Mouse (Mus musculus): ENCODE results near the gene Il12rb1. TPM values are rescaled to one million over a fixed set of nuclear protein-coding genes. Genes with fewer than 3 reads are reported as not detected.
A peak's percentile ranks its signal among the peaks of the same experiment; 100 is the strongest.
"Not testable (repeated sequence)": the region's sequence is repeated elsewhere in the genome, so short reads cannot be mapped to it uniquely, and the experiment has no call there.

Gene Il12rb1
- polyA plus RNA-seq, 1 experiment: 1.8 TPM

DNA sequence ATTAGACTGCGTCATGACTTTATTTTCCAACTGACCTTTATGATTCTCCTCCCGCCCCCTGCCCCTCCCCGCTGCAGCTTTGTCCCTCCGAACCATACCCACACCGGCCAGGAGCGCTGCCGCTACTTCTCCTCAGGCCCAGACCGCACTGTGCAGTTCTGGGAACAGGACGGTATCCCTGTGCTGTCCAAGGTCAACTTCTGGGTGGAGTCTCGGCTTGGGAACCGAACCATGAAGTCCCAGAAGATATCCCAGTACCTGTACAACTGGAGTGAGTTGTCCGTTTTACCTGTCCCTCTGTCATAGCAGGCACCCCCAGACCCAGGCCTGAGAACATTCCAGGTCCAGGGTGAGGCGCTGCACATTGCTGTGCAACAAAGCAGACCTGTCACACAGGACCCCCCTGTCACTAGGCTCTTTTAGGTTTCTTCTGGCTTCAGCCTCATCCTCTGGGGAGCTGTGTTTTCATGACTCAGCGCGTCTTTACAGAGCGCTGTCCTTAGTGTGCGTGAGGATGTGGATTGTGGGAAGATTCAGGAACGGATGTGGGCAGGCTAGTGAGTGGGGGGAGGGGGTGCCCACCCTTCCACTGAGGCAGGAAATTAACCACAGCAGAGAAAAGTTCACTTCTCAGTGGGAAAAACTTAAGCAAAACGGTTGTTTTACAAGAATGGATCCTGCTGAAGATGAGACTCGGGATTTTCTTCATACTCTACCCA lies 2.9 kb downstream of the Il12rb1 start:
- Histone ChIP-seq H3K4me1 (ENCODE audit: control insufficient read depth, insufficient read depth, low read length) (no peaks in the 10 kb centered on the region), H3K4me3 (replicated peaks; ENCODE audit: insufficient read depth, low read depth, low read length) (no peak overlapping the region), H3K27me3 (ENCODE audit: control insufficient read depth, insufficient read depth, low read length) (no peaks in the 10 kb centered on the region), H3K27ac (ENCODE audit: insufficient read depth, low read length) (no peak overlapping the region)
- no peak for DNase-seq
- 78% methylated on average over 20 of the region's 20 CpGs for WGBS
- no peak for TF ChIP-seq CTCF (IDR thresholded peaks at IDR 0.05; ENCODE audit: borderline replicate concordance, insufficient read depth, low read depth, low read length)
- TF ChIP-seq POLR2A (IDR thresholded peaks at IDR 0.05; ENCODE audit: borderline replicate concordance, insufficient read depth, low read length): no peak

DNA sequence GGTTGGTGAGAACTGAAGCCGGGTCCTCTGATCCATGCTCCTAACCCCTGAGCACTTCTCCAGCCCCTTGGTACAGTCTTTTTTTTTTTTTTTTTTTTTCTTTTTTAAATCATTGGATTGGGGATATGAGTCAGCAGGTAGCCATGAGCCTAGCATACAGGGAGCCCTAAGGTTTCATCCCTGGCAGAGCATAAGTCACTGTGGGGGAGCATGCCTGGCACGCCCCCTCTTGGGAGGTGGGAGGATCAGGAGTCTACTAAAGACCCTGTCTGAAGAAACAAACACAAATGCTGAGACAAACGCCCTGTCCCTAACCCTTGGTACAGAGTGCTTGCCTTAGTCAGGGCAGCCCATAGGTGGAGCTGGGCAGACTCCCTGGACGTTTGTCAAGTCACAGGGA lies 3.8 kb downstream of the Il12rb1 start:
- Histone ChIP-seq H3K4me3 (replicated peaks; ENCODE audit: insufficient read depth, low read depth, low read length) (no peak overlapping the region), H3K27ac (ENCODE audit: insufficient read depth, low read length) (no peak overlapping the region), H3K27me3 (ENCODE audit: control insufficient read depth, insufficient read depth, low read length) (peaks cover 2% of the 10 kb centered on the region; the same call in 1 of the 2 replicates), H3K4me1 (ENCODE audit: control insufficient read depth, insufficient read depth, low read length) (no peaks in the 10 kb centered on the region)
- TF ChIP-seq POLR2A (IDR thresholded peaks at IDR 0.05; ENCODE audit: borderline replicate concordance, insufficient read depth, low read length) (no peak), CTCF (IDR thresholded peaks at IDR 0.05; ENCODE audit: borderline replicate concordance, insufficient read depth, low read depth, low read length) (no peak)
- 54% methylated on average over 4 of the region's 4 CpGs for WGBS
- DNase-seq: no peak

DNA sequence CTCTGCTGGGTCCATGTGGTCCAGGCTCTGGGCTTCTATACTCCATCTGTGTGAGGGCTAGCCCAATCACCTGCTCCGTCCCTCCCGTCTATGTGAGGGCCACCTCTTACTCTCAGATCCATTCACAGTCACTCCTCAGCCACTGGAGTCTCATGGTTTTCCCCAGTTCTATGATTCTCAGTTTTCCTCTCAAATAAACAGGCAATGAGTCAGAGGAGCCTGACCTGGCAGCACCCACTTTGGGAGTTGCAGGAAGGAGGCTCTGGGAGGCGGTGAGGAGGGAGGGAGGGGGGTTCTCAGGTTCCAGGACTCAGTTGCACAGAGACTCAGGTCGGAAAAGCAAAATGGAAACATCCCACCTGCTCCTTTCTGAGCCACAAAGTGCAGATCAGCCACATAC lies 4.6 kb downstream of the Il12rb1 start:
- H3K4me3 ChIP-seq (replicated peaks; ENCODE audit: insufficient read depth, low read depth, low read length): no peak overlapping the region
- H3K27ac ChIP-seq (ENCODE audit: insufficient read depth, low read length): no peak overlapping the region
- TF ChIP-seq POLR2A (IDR thresholded peaks at IDR 0.05; ENCODE audit: borderline replicate concordance, insufficient read depth, low read length): no peak
- TF ChIP-seq CTCF (IDR thresholded peaks at IDR 0.05; ENCODE audit: borderline replicate concordance, insufficient read depth, low read depth, low read length): no peak
- no peaks in the 10 kb centered on the region for H3K4me1 ChIP-seq (ENCODE audit: control insufficient read depth, insufficient read depth, low read length)
- peaks cover 2% of the 10 kb centered on the region; the same call in 1 of the 2 replicates for H3K27me3 ChIP-seq (ENCODE audit: control insufficient read depth, insufficient read depth, low read length)
- 65% methylated on average over 4 of the region's 4 CpGs for WGBS
- no peak for DNase-seq

DNA sequence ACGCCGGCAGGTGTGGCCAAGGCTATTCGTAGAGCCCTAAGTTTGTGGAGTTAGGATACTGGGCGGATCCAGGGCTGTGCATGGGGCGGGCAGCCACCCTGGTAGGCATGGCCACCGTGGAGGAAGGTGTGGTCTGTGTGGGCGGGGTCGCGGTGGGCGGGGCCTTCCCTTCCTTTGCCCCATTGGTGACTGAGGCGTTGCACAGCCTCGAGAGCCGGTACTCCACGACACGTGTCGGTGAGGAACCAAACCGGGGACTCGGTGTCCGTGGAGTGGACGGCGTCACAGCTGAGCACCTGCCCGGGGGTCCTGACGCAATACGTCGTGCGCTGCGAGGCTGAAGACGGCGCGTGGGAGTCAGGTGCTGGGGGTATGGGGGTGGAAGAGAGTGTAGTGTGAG lies 8.4 kb downstream of the Il12rb1 start:
- Histone ChIP-seq H3K4me3 (replicated peaks; ENCODE audit: insufficient read depth, low read depth, low read length) (no peak overlapping the region), H3K27me3 (ENCODE audit: control insufficient read depth, insufficient read depth, low read length) (peaks cover 2% of the 10 kb centered on the region; the same call in 1 of the 2 replicates)
- 10% methylated on average over 30 of the region's 30 CpGs for WGBS

DNA sequence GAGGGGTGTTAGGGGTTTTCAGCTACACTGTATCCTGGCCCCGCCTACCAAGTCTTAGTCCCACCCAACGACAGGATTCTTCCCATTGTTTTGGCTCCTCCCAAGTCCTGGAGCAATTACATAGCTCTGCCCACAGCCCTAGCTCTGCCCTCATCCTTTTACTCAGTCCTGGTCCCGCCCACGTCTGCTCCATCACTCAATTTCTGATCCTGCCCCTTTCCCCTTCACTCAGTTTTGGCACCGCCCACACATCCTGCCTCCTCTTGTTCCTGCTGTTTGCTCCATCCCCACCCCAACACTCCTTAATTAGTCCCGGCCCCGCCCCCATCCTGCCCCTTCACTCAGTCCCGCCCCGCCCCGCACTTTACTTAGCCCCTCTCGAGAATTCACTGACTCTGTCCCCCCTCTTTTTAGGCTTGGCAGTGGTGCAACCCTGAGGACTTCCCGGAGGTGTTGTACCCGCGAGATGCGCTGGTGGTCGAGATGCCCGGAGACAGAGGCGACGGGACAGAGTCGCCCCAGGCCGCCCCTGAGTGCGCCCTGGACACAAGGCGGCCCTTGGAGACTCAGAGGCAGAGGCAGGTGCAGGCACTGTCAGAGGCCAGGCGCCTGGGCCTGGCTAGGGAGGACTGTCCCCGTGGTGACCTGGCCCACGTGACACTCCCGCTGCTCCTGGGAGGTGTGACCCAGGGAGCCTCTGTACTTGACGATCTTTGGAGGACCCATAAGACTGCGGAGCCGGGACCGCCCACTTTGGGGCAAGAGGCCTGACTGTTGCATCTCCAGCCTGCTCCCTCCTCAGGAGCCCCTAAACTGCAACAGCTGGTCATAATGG lies 12.1 kb downstream of the Il12rb1 start:
- DNase-seq: no peak
- TF ChIP-seq CTCF (IDR thresholded peaks at IDR 0.05; ENCODE audit: borderline replicate concordance, insufficient read depth, low read depth, low read length): no peak
- no peak for TF ChIP-seq POLR2A (IDR thresholded peaks at IDR 0.05; ENCODE audit: borderline replicate concordance, insufficient read depth, low read length)
- 7% methylated on average over 31 of the region's 31 CpGs for WGBS
- no peaks in the 10 kb centered on the region for H3K4me1 ChIP-seq (ENCODE audit: control insufficient read depth, insufficient read depth, low read length)
- no peak overlapping the region for H3K27ac ChIP-seq (ENCODE audit: insufficient read depth, low read length)
- H3K4me3 ChIP-seq (replicated peaks; ENCODE audit: insufficient read depth, low read depth, low read length): no peak overlapping the region
- peaks cover 2% of the 10 kb centered on the region; the same call in 1 of the 2 replicates for H3K27me3 ChIP-seq (ENCODE audit: control insufficient read depth, insufficient read depth, low read length)

More for the DNA sequence above, 8.4 kb downstream of the Il12rb1 start:
- no peak for TF ChIP-seq POLR2A (IDR thresholded peaks at IDR 0.05; ENCODE audit: borderline replicate concordance, insufficient read depth, low read length)
- no peak for TF ChIP-seq CTCF (IDR thresholded peaks at IDR 0.05; ENCODE audit: borderline replicate concordance, insufficient read depth, low read depth, low read length)
- Histone ChIP-seq H3K27ac (ENCODE audit: insufficient read depth, low read length) (no peak overlapping the region), H3K4me1 (ENCODE audit: control insufficient read depth, insufficient read depth, low read length) (no peaks in the 10 kb centered on the region)
- DNase-seq: no peak

DNA sequence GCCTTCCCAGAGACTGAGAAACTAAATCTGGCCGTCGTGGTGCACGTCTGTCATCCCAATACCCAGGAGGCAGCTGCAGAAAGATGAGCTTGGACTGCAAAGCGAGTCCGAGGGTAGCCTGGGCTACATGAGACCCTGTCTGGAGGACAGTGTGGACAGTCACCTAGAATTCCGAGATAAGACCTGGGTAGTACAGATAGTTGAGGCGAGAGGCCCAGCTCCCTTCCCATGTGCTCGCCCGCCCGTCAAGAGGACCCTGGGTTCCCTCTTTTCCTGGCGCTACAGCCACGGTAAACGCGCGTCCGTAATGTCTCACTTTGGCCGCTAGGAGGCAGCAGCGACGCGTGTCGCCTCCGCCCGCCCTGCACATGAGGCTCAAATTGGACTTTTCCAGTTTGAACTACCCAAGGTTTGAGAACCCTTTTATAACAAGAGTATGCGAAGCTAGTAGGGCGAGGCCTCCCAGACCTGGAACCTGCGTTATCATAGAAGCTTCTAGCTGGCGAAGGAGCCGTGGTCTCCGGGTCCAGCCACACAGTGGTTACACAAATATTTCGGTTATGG lies 13.2 kb downstream of the Il12rb1 start:
- WGBS: 14% methylated on average over 30 of the region's 30 CpGs
- no peak for TF ChIP-seq POLR2A (IDR thresholded peaks at IDR 0.05; ENCODE audit: borderline replicate concordance, insufficient read depth, low read length)
- TF ChIP-seq CTCF (IDR thresholded peaks at IDR 0.05; ENCODE audit: borderline replicate concordance, insufficient read depth, low read depth, low read length): peak; percentile 96
- H3K4me3 ChIP-seq (replicated peaks; ENCODE audit: insufficient read depth, low read depth, low read length): no peak overlapping the region
- H3K27me3 ChIP-seq (ENCODE audit: control insufficient read depth, insufficient read depth, low read length): peaks cover 2% of the 10 kb centered on the region; the same call in 1 of the 2 replicates
- peak; percentile 51 to 68 for DNase-seq
- H3K27ac ChIP-seq (ENCODE audit: insufficient read depth, low read length): no peak overlapping the region
- no peaks in the 10 kb centered on the region for H3K4me1 ChIP-seq (ENCODE audit: control insufficient read depth, insufficient read depth, low read length)

DNA sequence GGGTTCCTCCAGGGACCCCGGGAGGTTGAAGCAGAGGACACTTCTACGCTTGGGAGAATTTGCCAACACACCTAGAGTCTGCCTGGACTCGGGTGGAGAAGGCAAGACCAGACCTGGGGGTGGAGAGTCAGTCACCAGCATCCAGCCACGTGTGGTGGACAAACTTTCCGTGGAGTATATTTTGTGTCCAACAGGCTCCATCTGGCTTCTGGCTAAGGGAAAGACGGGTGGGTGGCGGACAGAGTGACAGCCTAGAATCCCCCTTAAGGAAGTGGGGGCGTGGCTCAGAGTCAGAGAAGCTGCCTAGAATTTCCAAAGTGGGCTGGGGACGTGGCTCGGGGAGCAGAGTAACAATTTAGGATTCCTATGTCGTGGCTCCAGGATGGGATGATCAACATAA lies 13.7 kb downstream of the Il12rb1 start:
- 37% methylated on average over 11 of the region's 11 CpGs for WGBS
- Histone ChIP-seq H3K4me3 (replicated peaks; ENCODE audit: insufficient read depth, low read depth, low read length) (no peak overlapping the region), H3K27ac (ENCODE audit: insufficient read depth, low read length) (no peak overlapping the region), H3K4me1 (ENCODE audit: control insufficient read depth, insufficient read depth, low read length) (no peaks in the 10 kb centered on the region), H3K27me3 (ENCODE audit: control insufficient read depth, insufficient read depth, low read length) (no peaks in the 10 kb centered on the region; the same call in 1 of the 2 replicates)
- TF ChIP-seq CTCF (IDR thresholded peaks at IDR 0.05; ENCODE audit: borderline replicate concordance, insufficient read depth, low read depth, low read length): no peak
- no peak for TF ChIP-seq POLR2A (IDR thresholded peaks at IDR 0.05; ENCODE audit: borderline replicate concordance, insufficient read depth, low read length)
- no peak for DNase-seq

DNA sequence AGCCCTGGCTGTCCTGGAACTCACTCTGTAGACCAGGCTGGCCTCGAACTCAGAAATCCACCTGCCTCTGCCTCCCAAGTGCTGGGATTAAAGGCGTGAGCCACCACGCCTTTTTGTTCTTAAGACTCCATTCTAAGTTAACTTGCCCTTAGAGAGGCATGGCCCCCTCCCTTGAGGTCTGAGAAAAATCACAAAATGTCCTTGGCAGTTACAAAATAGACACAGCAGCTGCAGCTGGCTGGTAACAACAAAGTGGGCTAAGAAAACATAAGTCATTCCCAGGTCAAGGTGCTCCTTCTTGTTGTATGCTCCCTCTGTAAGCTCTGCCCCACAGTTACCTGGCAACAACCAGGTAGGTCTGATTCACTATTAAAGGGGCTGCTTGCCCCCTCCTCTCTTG lies 14.3 kb downstream of the Il12rb1 start:
- 94% methylated on average over 3 of the region's 3 CpGs for WGBS

More for the DNA sequence above, 14.3 kb downstream of the Il12rb1 start:
- H3K4me1 ChIP-seq (ENCODE audit: control insufficient read depth, insufficient read depth, low read length); H3K27ac ChIP-seq (ENCODE audit: insufficient read depth, low read length); H3K4me3 ChIP-seq (replicated peaks; ENCODE audit: insufficient read depth, low read depth, low read length); DNase-seq; H3K27me3 ChIP-seq (ENCODE audit: control insufficient read depth, insufficient read depth, low read length): not testable (repeated sequence)
